Mouse (Mus musculus): ENCODE measurements around the gene Pllp.

GRCm38 (mm10) chr8:94733821-94734465 is 37.9 kb upstream of the Pllp start:
- no peak for TF ChIP-seq CTCF (IDR thresholded peaks at IDR 0.05; ENCODE audit: borderline replicate concordance, insufficient read depth, low read length)
- TF ChIP-seq POLR2A (IDR thresholded peaks at IDR 0.05; ENCODE audit: low read depth, low read length), result no peak

Data from embryonic fibroblast, embryonic 13.5 days (primary cell).